Mouse (Mus musculus) hindbrain, embryonic 10.5 days (tissue): ENCODE results near the gene Slc16a12. TPM values are rescaled to one million over a fixed set of nuclear protein-coding genes. Genes with fewer than 3 reads are reported as not detected.

Source experiments
- DNase-seq: peaks from one replicate; pipeline ENCODE4 v3.0.0-alpha.2; 2017; ENCODE audit warnings: low spot score
- H3K27ac ChIP-seq: fragments of 300-500 bp; sonication (generic); 2 replicates; pipeline ENCODE4 v1.5.1; 2016; ENCODE audit warnings: mild to moderate bottlenecking, moderate library complexity
- H3K27me3 ChIP-seq: fragments of 300-500 bp; sonication (generic); 2 replicates; pipeline ENCODE4 v1.6.1; 2016; ENCODE audit warnings: mild to moderate bottlenecking; ENCODE audit not compliant: poor library complexity, insufficient read depth, severe bottlenecking
- H3K36me3 ChIP-seq: fragments of 300-500 bp; sonication (generic); 2 replicates; pipeline ENCODE4 v1.6.1; 2016; ENCODE audit warnings: mild to moderate bottlenecking, moderate library complexity
- H3K4me1 ChIP-seq: fragments of 300-500 bp; sonication (generic); replicated peaks from 2 replicates; pipeline ENCODE4 v1.6.1; 2016; ENCODE audit warnings: mild to moderate bottlenecking
- H3K4me3 ChIP-seq: fragments of 300-500 bp; sonication (generic); 2 replicates; pipeline ENCODE4 v1.5.1; 2016; ENCODE audit warnings: mild to moderate bottlenecking, moderate library complexity
- H3K9me3 ChIP-seq: fragments of 300-500 bp; sonication (generic); 2 replicates; pipeline ENCODE4 v1.6.1; 2016; ENCODE audit warnings: mild to moderate bottlenecking, moderate library complexity
- WGBS: fragments of 180-500 bp; shearing (Covaris S2); methylation state at CpG from one replicate; pipeline ENCODE4 v1.1.7; 2016; 5-methylcytosine and 5-hydroxymethylcytosine counted together
- polyA plus RNA-seq: library from polyadenylated mRNA; unstranded; fragments of >200 nt; fragmentation: Nextera tagmentation; extraction: Ambion mirVana; gene quantifications from 2 replicates; pipeline ENCODE4 v1.2.1, GENCODE M21; 2016

Gene Slc16a12
- polyA plus RNA-seq, 1 experiment from 2014 or later, result 1.4 TPM

- Histone ChIP-seq H3K36me3 (no peaks in the 10 kb centered on the region), H3K9me3 (no peaks in the 10 kb centered on the region), H3K4me3 (no peak overlapping the region), H3K27me3 (no peaks in the 10 kb centered on the region), H3K4me1 (no peaks in the 10 kb centered on the region), H3K27ac (no peak overlapping the region)
- DNase-seq, result no peak
These were observed 27.0 kb downstream of the Slc16a12 start for GRCm38 (mm10) chr19:34720130-34720529.

DNA sequence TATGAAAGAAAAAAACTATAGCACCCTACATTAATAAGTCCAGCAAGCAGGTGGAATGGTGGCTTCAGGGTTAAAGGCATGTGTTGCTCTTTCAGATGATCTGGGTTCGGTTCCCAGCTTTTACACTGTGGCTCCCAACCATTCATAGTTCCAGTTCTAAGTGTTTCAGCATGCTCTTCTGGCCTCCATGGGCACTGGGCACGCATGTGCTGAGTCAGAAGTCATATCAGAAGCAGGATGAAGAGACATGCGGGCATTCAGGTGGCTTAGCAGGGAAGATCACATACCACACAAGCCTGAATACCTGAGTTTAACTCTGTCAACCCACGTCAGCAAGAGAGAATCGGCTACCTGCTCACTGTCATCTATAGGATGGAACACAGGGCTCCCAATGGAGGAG is 28.1 kb downstream of the Slc16a12 start:
- Histone ChIP-seq H3K4me1 (no peaks in the 10 kb centered on the region), H3K9me3 (no peaks in the 10 kb centered on the region), H3K27ac (no peak overlapping the region), H3K4me3 (no peak overlapping the region), H3K36me3 (no peaks in the 10 kb centered on the region), H3K27me3 (no peaks in the 10 kb centered on the region)
- 87% methylated on average over 5 of the region's 5 CpGs for WGBS
- DNase-seq, result no peak

DNA sequence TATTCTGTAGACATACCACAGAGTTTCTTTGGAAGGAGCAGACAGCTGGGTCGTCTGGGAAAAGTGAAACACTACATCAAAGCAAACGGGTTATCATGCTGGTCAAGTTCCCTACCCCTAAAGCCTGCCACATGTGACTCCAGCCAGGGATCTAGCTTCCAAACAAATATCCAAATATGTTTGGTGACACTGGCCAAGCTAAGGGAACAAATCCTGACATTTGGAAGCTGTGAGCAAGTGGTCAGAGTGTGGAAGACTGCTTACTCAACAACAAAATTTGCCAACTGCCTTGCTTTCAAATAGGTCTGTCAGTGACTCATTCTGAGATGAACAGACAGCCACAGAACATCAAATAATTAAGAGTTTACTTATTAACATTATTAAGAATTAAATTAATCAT is 28.6 kb downstream of the Slc16a12 start:
- Histone ChIP-seq H3K27ac (no peak overlapping the region), H3K27me3 (no peaks in the 10 kb centered on the region), H3K4me3 (no peak overlapping the region), H3K4me1 (no peaks in the 10 kb centered on the region), H3K9me3 (no peaks in the 10 kb centered on the region), H3K36me3 (no peaks in the 10 kb centered on the region)
- WGBS, result 70% methylated on average over 2 of the region's 2 CpGs
- no peak for DNase-seq

DNA sequence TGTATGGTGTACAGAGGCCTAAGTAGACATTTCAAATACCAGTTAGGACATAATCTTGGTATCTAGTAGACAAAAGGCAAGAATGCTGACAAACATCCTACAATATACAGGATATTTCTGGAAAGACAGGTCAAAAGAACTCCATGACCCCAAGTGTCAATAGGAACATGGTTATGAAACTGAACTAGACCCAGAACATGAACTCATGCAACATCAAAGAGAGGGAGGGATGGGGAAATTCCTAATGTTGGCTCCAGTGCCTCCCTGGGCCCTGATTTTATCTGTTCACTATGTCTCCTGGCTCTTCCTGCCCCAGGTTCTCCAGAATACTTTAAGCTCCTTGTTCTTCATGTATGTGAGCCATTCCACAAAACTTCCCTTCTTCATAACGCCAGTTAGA is 31.2 kb downstream of the Slc16a12 start:
- no peaks in the 10 kb centered on the region for H3K27me3 ChIP-seq
- 81% methylated on average over 1 of the region's 1 CpGs for WGBS
- no peak overlapping the region for H3K4me3 ChIP-seq
- H3K27ac ChIP-seq, result no peak overlapping the region
- DNase-seq, result no peak
- no peaks in the 10 kb centered on the region for H3K36me3 ChIP-seq
- no peaks in the 10 kb centered on the region for H3K4me1 ChIP-seq
- no peaks in the 10 kb centered on the region for H3K9me3 ChIP-seq

DNA sequence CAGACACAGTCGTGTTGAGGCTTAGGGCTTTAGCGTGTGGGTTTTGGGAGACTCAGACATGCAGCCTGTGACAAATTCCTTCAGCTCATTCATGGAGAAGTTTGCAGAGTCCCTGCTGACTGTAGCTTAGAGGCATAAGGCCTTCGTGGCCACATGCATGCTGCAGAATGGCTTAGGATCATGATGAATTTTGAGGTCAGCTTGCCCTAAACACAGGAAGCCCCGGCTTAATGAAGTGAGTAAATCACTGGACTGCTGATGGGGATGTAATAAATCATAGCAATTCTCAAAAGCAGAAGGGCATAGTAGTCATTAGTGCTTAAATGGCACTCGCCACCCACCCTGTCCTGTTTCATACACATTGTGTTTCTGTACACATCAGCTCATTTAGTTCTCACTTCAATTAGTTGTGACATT is 32.8 kb downstream of the Slc16a12 start:
- Histone ChIP-seq H3K27ac (no peak overlapping the region), H3K9me3 (no peaks in the 10 kb centered on the region), H3K36me3 (no peaks in the 10 kb centered on the region), H3K4me3 (no peak overlapping the region), H3K4me1 (no peaks in the 10 kb centered on the region), H3K27me3 (no peaks in the 10 kb centered on the region)
- DNase-seq, result no peak
- 81% methylated on average over 5 of the region's 5 CpGs for WGBS

GRCm38 (mm10) chr19:34712050-34712449 is 35.0 kb downstream of the Slc16a12 start:
- Histone ChIP-seq H3K4me1 (no peaks in the 10 kb centered on the region), H3K36me3 (no peaks in the 10 kb centered on the region), H3K27me3 (no peaks in the 10 kb centered on the region), H3K4me3 (no peak overlapping the region), H3K27ac (no peak overlapping the region), H3K9me3 (no peaks in the 10 kb centered on the region)
- no peak for DNase-seq
- 85% methylated on average over 2 of the region's 2 CpGs for WGBS

GRCm38 (mm10) chr19:34708221-34708620 is 38.9 kb downstream of the Slc16a12 start:
- H3K36me3 ChIP-seq, result no peaks in the 10 kb centered on the region
- WGBS, result 84% methylated on average over 2 of the region's 2 CpGs

DNA sequence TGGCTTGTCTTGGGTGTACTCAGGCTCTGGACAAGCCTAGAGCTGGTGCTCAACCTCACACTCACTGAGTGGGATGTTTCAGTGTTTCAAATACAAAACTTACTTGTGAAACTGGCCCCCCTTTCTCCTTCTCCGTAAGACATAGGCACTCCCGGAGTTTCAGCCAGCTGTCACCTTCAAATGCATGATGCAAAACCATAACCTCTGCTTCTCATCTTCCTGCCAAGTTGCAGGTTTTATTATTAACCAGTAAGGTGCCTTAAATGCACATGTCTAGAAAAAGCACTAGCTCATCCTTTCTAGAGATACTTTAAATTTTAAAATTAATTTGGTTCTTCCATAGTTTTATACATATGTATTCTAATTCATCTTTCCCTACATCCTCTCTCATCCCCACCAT is 39.5 kb downstream of the Slc16a12 start:
- no peaks in the 10 kb centered on the region for H3K4me1 ChIP-seq
- DNase-seq, result no peak

More at GRCm38 (mm10) chr19:34708221-34708620, 38.9 kb downstream of the Slc16a12 start:
- Histone ChIP-seq H3K9me3 (no peaks in the 10 kb centered on the region), H3K4me1 (no peaks in the 10 kb centered on the region), H3K27ac (no peak overlapping the region), H3K4me3 (no peak overlapping the region), H3K27me3 (no peaks in the 10 kb centered on the region)
- DNase-seq, result no peak

DNA sequence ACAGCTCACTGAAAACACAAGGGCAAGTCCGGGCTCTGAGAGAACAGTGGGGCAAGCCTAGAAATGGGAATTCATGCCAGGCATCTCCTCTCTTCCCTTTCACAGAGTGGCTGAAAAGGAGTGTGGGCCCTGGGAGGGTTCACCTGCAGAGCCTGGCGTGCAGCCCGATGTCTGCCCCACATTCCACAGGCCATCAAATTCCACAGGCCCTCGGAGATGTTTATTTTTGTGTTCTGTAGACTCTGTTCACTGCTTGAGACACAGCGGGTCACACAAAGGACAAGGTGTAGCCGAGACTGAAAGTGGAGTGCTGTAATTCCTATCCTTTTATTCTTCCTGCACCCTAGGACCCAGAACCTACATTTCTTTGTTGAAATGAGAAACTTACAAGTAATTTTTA is 40.8 kb downstream of the Slc16a12 start:
- Histone ChIP-seq H3K4me1 (no peaks in the 10 kb centered on the region), H3K36me3 (no peaks in the 10 kb centered on the region), H3K9me3 (no peaks in the 10 kb centered on the region), H3K27me3 (no peaks in the 10 kb centered on the region), H3K4me3 (no peak overlapping the region), H3K27ac (no peak overlapping the region)
- no peak for DNase-seq
- 59% methylated on average over 6 of the region's 6 CpGs for WGBS

More for the DNA sequence above, 39.5 kb downstream of the Slc16a12 start:
- H3K36me3 ChIP-seq, result no peaks in the 10 kb centered on the region
- H3K9me3 ChIP-seq, result no peaks in the 10 kb centered on the region
- H3K27ac ChIP-seq, result no peak overlapping the region
- WGBS, result 76% methylated on average over 2 of the region's 2 CpGs
- no peak overlapping the region for H3K4me3 ChIP-seq
- H3K27me3 ChIP-seq, result no peaks in the 10 kb centered on the region

- WGBS, result 89% methylated on average over 1 of the region's 1 CpGs
- Histone ChIP-seq H3K9me3 (no peaks in the 10 kb centered on the region), H3K4me3 (no peak overlapping the region), H3K27me3 (no peaks in the 10 kb centered on the region), H3K36me3 (no peaks in the 10 kb centered on the region), H3K4me1 (no peaks in the 10 kb centered on the region), H3K27ac (no peak overlapping the region)
- no peak for DNase-seq
These were observed 41.9 kb downstream of the Slc16a12 start for GRCm38 (mm10) chr19:34705141-34705540.

- Histone ChIP-seq H3K9me3 (no peaks in the 10 kb centered on the region), H3K36me3 (no peaks in the 10 kb centered on the region), H3K4me1 (no peaks in the 10 kb centered on the region), H3K27ac (no peak overlapping the region), H3K4me3 (no peak overlapping the region), H3K27me3 (no peaks in the 10 kb centered on the region)
- 76% methylated on average over 2 of the region's 2 CpGs for WGBS
- no peak for DNase-seq
These were observed 47.8 kb downstream of the Slc16a12 start for GRCm38 (mm10) chr19:34699300-34699699.

DNA sequence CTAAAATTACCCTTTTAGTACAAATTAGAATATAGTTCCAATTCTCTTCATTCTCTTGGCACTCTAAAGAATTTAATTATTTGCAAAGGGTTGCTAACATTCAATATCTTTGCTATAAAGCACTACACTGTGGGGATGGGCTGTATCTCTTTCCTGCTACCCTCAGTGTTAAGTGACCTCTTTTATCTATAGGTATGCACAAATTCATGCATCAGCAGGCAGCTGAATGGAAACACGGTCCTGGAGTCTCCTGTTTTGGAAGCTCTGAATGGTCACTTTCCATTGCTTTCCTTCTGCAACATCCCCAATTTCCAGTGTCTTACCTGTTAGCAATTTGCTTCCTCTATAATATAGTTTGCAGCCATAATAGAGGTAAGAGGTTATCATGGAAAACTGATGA is 48.2 kb downstream of the Slc16a12 start:
- H3K27ac ChIP-seq, result no peak overlapping the region
- H3K4me3 ChIP-seq, result no peak overlapping the region
- H3K4me1 ChIP-seq, result no peaks in the 10 kb centered on the region
- H3K9me3 ChIP-seq, result no peaks in the 10 kb centered on the region
- no peaks in the 10 kb centered on the region for H3K27me3 ChIP-seq
- no peak for DNase-seq
- H3K36me3 ChIP-seq, result no peaks in the 10 kb centered on the region
- WGBS, result 50% methylated on average over 1 of the region's 1 CpGs

GRCm38 (mm10) chr19:34698432-34698831 is 48.7 kb downstream of the Slc16a12 start:
- H3K27me3 ChIP-seq, result no peaks in the 10 kb centered on the region
- no peaks in the 10 kb centered on the region for H3K9me3 ChIP-seq
- no peak overlapping the region for H3K27ac ChIP-seq
- no peaks in the 10 kb centered on the region for H3K4me1 ChIP-seq
- DNase-seq, result no peak
- H3K36me3 ChIP-seq, result no peaks in the 10 kb centered on the region
- no peak overlapping the region for H3K4me3 ChIP-seq
- 85% methylated on average over 3 of the region's 3 CpGs for WGBS

DNA sequence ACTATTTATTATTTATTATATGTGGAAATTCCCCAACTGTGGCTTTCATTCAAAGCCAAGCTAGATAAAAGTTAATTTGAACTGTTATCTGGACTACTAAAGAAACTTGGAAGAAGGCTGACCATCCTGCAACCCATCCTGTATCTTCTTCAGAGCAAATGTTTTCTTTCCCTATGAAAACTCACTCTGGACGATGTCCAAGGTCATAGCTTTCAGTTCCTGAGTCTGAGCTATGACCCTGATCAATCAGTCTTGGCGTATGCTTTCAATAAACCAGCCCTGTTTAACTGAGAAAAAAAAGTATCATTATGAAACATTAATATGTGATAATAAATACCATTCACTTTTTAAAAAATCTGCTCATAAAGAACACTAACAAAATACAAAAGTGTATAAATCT is 49.6 kb downstream of the Slc16a12 start:
- H3K27me3 ChIP-seq, result no peaks in the 10 kb centered on the region
- no peaks in the 10 kb centered on the region for H3K4me1 ChIP-seq
- WGBS, result 80% methylated on average over 2 of the region's 2 CpGs
- H3K9me3 ChIP-seq, result no peaks in the 10 kb centered on the region
- H3K27ac ChIP-seq, result no peak overlapping the region
- no peak overlapping the region for H3K4me3 ChIP-seq
- no peak for DNase-seq
- no peaks in the 10 kb centered on the region for H3K36me3 ChIP-seq
